Mouse (Mus musculus): ENCODE measurements around the gene H2al1e. TPM values are rescaled to one million over a fixed set of nuclear protein-coding genes. Genes with fewer than 3 reads are reported as not detected.
"Not testable (repeated sequence)": the region's sequence is repeated elsewhere in the genome, so short reads cannot be mapped to it uniquely, and the experiment has no call there.

The H2al1e gene
- not detected for total RNA-seq (2021)

DNA sequence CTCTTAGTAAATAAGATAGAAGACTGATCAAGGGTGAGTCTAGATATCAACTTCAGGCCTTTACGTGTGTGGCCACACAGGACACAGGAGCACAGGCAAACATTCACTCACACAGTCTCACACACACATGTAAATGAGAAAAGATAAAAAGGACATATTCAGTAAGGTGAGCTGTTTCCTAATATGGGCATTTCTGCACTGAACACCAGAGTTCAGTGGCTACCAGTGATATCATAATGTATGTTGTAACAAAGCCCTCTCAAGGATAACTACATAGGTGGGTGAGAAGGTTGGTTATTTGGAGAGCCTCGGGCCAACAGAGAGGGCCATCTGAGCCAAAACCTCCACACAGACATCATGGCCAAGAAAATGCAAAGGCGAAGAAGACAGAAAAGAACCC, at the start of gene H2al1e:
Gene H2al1e (plus strand): TSS at position 301 of the 400 bp plus-strand sequence.
- DNase-seq = not testable (repeated sequence)

DNA sequence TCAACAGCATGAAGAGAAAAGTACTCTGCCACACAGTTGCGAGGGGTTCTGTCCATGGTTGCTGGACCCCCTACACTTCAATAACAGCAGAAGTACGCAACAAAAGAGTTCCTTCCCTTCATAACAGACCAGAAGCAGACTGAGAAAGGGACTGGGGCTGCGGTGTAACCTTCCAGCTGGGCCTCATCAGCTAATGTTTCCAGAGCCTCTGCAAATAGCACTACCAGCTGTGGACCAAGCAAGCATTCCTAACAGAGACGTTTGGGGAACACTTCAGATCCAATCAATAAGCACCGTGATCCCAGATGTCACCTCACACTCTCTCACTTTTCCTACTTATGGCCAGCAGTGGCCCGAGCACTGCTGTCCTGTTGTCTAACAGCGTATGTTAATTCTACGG, 46.8 kb upstream of the H2al1e start:
- no peak for DNase-seq

DNA sequence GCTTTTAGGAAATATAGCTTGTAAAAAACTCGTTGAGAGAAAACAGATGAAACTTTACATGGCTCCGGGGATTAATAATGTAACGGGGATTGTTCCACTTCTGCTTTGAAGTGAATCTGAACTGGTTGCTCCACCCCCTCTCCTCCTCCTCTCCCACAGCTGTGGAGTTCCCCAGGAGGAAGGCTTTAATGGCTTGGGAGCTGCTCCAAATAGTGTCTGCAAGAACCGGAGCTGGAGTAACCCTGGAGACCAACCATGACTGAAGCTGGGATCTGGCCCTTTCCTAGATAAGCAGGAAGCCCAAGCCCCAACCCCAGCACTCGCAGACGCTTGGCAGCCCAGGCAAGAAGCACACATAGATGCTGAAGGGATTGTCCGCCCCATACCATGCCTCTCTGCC, 43.9 kb upstream of the H2al1e start:
- no peak for DNase-seq

DNA sequence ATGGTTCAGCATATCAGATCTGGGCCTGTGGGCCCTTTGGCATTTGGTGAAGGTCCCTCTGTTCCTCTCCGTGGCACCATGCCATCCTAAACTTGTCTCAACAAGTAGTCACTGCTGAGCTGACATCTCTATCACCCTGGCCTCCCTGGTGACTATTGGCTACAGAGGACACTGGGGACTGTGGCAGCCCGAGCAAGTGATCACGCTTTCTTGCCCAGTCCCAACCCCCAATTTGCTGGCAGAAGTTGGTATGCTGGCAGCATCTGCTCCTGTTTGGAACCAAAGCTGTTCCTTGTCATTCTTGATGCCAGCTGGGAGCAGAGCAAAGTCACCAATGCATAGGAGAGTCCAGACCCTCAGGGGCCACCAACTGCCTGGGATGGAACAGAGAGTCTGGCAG, 42.7 kb upstream of the H2al1e start:
- peak; percentile 27 to 34 for DNase-seq

DNA sequence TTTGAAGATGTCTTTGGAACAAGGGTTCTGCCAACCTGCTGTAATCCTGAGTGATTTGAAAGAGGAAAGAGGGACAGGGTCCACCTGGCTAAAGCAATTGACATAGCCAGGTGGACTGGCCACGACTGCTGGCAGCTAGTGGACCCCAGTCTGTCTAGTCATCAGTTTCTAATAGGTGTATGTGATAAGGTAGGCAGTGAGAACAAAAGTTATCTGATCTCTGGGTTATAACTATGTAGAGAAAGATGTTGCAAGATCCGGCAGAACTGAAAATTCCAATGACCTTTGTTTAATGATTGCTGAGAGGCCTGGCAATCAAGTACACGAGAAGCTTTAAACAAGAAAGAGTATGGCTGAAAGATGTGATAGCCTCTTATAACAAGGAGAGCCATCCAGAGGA, 38.5 kb upstream of the H2al1e start:
- no peak for DNase-seq

DNA sequence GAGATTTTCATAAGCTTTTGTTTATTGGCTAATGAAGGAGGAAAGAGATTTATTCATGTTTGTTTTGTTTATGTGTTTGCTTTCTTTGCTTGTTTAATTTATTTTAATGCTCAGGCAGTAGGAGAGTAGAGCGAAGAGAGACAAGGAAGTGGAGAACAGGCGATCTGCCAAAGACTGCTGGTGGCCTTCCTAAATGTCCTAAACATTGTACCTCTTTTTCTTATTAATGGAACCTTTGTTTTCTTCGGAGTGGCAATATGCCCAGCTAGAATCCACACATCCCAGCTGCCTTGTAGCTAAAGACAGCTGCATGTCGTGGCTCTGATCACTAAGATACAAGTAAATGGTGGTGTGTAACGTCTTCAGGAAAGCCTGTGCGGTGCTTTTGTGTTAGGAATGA, 34.7 kb upstream of the H2al1e start:
- DNase-seq = no peak

DNA sequence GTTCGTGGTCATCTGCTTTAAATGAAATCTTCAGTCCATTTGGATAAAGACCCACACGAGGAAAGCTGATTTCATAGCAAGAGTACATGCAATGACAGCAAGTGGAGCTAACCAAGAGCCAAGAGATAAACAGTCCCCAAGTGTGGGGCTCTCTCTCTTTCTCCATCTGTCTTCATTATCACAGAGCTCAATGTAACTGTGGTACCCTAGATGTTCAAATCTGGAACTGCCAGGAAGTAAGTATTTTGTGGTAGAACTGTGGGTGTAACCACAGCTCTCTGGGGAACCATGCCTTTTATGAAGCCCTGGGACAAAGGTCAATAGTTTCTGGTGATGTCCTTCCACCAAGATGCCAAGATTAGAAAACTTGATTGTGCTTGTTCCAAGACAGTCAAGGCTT, 31.0 kb upstream of the H2al1e start:
- no peak for DNase-seq

DNA sequence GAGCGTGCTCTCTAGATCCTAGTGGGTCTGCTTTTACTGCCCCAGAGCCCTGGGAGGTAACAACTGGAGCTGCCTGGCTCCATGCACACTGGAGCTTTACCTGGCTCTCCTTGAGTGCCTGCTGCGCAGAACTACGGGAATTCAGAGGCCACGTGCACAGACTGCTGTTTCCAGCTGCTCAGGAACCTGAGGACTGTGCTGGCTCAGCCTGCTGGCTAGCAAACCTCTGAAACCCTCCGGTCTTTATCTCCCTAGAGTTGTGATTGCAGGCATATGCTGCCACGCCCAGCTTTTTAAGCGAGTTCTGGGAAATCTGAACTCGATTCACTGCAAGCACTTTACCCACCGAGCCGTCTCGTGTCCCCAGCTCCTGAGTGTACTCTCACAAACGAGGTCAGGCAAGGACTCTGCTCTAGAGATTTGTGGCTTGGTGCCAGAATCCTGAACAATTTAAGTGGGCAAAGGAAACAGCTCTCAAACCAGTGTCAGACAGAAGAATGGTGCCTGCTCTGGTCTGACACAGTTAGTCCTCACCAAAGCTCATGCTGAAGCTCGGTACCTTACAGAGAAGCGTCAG, 23.3 kb upstream of the H2al1e start:
- no peak for DNase-seq

DNA sequence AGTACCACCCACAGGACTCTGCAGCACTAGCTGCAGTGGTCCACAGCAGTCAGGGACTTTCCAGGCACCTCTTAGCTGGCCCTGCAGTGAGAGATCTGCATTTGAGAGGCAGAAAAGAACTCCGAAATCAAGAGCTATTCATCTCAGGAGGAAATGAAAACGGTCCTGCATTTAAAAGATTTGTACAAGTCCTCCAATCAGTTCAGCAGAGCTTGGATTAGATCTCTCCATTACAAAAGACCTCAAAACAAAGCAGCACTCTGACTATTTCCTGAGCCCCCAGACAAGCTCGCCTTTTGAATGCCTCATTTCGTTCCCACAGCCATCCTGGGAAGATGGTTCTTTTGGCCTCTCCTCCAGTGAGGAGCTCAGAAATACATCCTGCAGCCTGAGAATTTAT, 22.5 kb upstream of the H2al1e start:
- DNase-seq = no peak

DNA sequence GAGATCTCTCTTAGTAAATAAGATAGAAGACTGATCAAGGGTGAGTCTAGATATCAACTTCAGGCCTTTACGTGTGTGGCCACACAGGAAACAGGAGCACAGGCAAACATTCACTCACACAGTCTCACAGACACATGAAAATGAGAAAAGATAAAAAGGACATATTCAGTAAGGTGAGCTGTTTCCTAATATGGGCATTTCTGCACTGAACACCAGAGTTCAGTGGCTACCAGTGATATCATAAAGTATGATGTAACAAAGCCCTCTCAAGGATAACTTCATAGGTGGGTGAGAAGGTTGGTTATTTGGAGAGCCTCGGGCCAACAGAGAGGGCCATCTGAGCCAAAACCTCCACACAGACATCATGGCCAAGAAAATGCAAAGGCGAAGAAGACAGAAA, 12.8 kb upstream of the H2al1e start, which contains the start of gene H2al1a:
Gene H2al1a (plus strand): TSS at position 301 of the 400 bp plus-strand sequence.
- not testable (repeated sequence) for DNase-seq

DNA sequence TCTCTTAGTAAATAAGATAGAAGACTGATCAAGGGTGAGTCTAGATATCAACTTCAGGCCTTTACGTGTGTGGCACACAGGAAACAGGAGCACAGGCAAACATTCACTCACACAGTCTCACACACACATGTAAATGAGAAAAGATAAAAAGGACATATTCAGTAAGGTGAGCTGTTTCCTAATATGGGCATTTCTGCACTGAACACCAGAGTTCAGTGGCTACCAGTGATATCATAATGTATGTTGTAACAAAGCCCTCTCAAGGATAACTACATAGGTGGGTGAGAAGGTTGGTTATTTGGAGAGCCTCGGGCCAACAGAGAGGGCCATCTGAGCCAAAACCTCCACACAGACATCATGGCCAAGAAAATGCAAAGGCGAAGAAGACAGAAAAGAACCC, 9.6 kb upstream of the H2al1e start, which contains the start of gene H2al1b:
Gene H2al1b (plus strand): TSS at position 301 of the 400 bp plus-strand sequence.
- DNase-seq = not testable (repeated sequence)

DNA sequence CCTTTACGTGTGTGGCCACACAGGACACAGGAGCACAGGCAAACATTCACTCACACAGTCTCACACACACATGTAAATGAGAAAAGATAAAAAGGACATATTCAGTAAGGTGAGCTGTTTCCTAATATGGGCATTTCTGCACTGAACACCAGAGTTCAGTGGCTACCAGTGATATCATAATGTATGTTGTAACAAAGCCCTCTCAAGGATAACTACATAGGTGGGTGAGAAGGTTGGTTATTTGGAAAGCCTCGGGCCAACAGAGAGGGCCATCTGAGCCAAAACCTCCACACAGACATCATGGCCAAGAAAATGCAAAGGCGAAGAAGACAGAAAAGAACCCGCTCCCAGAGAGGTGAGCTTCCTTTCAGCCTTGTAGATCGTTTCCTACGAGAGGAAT, 6.4 kb upstream of the H2al1e start, which contains the start of gene H2al1c:
Gene H2al1c (plus strand): TSS at position 301 of the 400 bp plus-strand sequence.
- DNase-seq = not testable (repeated sequence)

DNA sequence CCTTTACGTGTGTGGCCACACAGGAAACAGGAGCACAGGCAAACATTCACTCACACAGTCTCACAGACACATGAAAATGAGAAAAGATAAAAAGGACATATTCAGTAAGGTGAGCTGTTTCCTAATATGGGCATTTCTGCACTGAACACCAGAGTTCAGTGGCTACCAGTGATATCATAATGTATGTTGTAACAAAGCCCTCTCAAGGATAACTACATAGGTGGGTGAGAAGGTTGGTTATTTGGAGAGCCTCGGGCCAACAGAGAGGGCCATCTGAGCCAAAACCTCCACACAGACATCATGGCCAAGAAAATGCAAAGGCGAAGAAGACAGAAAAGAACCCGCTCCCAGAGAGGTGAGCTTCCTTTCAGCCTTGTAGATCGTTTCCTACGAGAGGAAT, 3.2 kb upstream of the H2al1e start, which contains the start of gene H2al1d:
Gene H2al1d (plus strand): TSS at position 301 of the 400 bp plus-strand sequence.
- not testable (repeated sequence) for DNase-seq

DNA sequence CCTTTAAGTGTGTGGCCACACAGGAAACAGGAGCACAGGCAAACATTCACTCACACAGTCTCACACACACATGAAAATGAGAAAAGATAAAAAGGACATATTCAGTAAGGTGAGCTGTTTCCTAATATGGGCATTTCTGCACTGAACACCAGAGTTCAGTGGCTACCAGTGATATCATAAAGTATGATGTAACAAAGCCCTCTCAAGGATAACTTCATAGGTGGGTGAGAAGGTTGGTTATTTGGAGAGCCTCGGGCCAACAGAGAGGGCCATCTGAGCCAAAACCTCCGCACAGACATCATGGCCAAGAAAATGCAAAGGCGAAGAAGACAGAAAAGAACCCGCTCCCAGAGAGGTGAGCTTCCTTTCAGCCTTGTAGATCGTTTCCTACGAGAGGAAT, 3.1 kb downstream of the H2al1e start, which contains the start of gene H2al1f:
Gene H2al1f (plus strand): TSS at position 301 of the 400 bp plus-strand sequence.
- not testable (repeated sequence) for DNase-seq

DNA sequence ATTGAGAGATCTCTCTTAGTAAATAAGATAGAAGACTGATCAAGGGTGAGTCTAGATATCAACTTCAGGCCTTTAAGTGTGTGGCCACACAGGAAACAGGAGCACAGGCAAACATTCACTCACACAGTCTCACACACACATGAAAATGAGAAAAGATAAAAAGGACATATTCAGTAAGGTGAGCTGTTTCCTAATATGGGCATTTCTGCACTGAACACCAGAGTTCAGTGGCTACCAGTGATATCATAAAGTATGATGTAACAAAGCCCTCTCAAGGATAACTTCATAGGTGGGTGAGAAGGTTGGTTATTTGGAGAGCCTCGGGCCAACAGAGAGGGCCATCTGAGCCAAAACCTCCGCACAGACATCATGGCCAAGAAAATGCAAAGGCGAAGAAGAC, 6.2 kb downstream of the H2al1e start, which contains the start of gene H2al1g:
Gene H2al1g (plus strand): TSS at position 301 of the 400 bp plus-strand sequence.
- not testable (repeated sequence) for DNase-seq

DNA sequence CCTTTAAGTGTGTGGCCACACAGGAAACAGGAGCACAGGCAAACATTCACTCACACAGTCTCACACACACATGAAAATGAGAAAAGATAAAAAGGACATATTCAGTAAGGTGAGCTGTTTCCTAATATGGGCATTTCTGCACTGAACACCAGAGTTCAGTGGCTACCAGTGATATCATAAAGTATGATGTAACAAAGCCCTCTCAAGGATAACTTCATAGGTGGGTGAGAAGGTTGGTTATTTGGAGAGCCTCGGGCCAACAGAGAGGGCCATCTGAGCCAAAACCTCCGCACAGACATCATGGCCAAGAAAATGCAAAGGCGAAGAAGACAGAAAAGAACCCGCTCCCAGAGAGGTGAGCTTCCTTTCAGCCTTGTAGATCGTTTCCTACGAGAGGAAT, 9.5 kb downstream of the H2al1e start, which contains the start of gene H2al1h:
Gene H2al1h (plus strand): TSS at position 301 of the 400 bp plus-strand sequence.
- not testable (repeated sequence) for DNase-seq

DNA sequence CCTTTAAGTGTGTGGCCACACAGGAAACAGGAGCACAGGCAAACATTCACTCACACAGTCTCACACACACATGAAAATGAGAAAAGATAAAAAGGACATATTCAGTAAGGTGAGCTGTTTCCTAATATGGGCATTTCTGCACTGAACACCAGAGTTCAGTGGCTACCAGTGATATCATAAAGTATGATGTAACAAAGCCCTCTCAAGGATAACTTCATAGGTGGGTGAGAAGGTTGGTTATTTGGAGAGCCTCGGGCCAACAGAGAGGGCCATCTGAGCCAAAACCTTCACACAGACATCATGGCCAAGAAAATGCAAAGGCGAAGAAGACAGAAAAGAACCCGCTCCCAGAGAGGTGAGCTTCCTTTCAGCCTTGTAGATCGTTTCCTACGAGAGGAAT, 12.6 kb downstream of the H2al1e start, which contains the start of gene H2al1i:
Gene H2al1i (plus strand): TSS at position 301 of the 400 bp plus-strand sequence.
- not testable (repeated sequence) for DNase-seq

DNA sequence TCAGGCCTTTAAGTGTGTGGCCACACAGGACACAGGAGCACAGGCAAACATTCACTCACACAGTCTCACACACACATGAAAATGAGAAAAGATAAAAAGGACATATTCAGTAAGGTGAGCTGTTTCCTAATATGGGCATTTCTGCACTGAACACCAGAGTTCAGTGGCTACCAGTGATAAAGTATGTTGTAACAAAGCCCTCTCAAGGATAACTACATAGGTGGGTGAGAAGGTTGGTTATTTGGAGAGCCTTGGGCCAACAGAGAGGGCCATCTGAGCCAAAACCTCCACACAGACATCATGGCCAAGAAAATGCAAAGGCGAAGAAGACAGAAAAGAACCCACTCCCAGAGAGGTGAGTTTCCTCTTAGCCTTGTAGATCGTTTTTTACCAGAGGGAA, 15.8 kb downstream of the H2al1e start, which contains the start of gene H2al1j:
Gene H2al1j (plus strand): TSS at position 301 of the 400 bp plus-strand sequence.
- not testable (repeated sequence) for DNase-seq

DNA sequence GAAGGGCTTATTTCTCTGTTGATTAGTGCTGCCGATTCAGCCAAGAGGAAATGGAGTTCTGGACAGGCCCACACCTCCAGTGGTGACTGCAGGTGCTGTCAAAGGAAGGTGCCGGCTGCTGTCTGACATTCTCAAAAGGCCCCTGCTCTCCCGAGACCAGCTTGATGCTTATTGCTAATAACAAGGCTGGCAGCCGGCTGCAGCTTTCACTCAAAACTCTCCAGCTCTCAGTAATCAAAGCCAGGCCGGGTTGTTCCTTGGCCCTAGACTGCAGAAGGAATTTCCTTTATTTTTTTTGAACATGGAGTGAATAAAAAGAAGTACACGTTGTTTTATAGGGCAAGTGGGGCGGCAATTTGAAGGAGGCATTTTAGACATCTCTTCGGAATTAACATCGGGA, 34.0 kb downstream of the H2al1e start:
- peak; percentile 8 to 15 for DNase-seq

DNA sequence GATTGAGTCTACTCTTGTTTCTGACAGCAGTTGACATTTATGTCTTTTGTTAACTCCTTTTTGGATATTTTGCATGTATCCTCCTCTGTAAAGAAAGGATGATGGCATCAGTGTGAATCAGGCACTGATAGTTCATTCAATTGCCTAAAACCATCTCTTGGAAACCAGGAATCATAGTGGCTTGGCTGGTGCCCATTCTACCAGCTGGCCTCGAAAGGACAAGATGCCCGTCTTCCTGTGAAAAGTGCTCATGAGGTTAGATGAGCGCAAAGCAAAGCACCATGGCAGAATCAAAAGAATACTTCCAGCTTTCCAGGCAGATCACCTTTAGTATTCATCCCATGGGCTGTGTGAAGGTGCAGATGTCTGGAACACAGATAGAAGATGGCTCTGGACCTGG, 35.0 kb downstream of the H2al1e start:
- no peak for DNase-seq

DNA sequence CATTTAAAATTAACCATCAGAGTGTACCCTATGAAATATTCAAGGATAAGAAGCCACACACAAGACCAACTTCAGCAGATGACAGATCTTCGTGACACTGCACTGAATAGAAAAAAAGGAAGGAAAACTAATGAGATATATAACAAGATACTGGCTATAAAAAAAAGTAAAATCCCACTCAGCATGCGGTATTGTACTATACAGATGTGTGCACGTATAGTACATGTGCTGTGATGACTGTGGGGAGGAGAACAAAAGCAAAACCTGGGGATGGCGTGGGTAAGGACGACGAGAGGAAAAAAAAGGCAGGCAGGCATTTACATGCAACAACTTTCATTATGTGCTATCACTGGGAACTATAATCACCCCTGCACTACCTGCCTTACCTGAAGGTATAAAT, 49.1 kb downstream of the H2al1e start:
- no peak for DNase-seq

DNA sequence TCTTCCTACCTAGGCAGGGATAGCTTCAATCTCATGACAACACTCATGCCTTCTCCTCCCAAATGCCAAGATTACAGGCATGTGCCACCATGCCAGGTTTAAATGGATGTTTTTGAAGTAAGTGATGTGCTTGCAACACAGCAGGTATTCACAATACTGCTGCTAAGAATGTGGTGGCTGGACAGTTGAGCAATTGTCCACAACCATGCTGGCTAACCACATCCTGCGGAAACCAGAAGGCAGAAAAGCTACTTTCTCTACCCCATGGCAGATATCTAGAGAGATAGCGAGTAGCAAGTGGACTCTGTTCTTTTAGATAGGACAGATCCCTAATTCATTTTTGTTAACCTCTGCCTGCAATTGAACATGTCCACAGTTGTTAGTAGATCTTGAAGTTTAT, 49.5 kb downstream of the H2al1e start:
- DNase-seq = no peak
